Mouse (Mus musculus): Measurements from ENCODE around the gene Ift140. TPM values are rescaled to one million over a fixed set of nuclear protein-coding genes. Genes with fewer than 3 reads are reported as not detected.

The Ift140 gene
- total RNA-seq, 2 experiments from 2014 or later, result 129 to 239 TPM

DNA sequence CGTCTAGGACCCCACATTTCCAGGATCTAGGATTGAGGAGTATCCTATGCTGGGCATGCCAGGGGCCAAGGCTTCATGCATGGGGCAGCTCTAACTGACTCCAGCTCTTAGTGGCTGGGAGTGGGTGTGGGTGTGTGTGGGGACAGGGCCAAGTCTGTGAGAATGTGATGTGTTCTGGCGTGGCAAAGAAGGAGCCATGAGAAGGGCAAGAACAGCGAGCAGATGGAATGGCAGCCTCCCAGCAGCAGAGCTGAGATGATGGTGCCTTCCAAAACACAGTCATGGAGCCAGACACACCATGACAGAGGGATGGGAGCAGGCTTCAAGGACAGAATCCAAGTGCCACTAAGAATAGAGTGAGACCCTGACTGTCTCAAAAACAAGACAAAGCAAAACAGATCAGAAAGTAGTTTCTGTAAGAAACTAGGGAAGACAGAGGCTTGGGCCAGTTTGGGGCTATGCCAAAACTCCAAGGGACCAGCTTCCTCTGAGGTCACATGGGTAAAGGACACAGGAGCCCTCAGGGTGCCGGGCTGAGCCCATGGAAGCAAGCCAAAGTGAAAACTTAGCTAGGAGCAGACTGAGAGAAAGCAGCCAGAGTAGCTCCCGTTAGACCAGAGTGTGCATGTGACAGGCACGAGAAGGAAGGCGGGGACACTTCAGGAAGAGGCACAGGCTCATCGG is 96.0 kb downstream of the Ift140 start:
- ATAC-seq (replicated peaks; ENCODE audit: low FRiP score, poor library complexity, severe bottlenecking), result no peak

DNA sequence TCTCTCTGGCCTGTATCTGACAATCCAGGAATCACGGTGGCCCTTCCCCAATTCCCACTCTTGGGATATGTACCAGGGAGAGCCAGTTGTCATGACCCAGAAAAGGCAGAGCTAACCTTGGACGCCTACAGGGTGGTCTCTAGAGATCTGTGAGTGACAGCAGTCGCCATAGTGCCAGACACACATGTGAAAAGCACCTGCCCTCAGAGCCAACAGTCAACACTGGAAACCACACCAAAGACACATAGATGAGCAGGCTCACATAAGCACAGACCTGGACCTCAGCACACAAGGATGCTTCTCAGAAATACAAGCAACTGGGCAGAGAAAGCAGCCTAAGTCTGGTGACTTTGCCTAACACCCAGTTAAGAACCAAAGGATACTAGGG is 96.5 kb downstream of the Ift140 start:
- no peak for ATAC-seq (replicated peaks; ENCODE audit: low FRiP score, poor library complexity, severe bottlenecking)

DNA sequence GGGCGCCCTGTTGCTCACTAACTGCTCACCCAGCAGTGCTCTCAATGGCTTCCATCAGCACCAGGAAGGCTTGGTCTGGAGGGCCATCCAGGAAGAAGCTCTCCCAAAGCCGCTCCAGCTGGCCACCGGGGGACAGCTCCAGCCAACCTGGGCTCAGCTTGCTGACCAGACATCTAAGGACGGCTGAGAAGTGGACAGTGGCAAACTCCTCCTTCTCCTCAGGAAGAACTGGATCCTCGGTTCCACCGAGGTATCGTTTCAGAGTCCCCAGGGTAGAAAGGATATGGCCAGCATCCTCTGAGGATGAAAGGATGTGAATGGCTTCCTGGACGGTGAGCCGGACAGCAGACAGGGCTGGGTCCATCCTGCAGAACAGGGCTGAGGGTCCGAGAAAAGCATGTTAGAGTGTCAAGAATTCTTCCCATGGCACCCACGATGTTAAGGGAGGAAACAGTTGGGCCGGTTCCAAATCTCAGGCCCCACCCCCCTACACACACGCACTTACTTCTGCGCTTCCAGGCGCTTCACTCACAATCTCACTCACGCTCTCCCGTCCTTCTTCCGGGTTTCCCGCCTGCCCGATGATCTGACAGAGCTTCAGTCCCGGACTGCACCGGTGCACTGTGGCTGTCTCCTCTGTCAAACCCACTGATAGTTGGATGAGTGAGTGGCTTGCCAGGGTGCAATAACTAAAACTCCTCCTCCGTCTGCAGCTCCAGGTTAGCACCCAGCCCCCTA is 99.2 kb downstream of the Ift140 start:
- ATAC-seq (replicated peaks; ENCODE audit: low FRiP score, poor library complexity, severe bottlenecking), result peak; percentile 75

DNA sequence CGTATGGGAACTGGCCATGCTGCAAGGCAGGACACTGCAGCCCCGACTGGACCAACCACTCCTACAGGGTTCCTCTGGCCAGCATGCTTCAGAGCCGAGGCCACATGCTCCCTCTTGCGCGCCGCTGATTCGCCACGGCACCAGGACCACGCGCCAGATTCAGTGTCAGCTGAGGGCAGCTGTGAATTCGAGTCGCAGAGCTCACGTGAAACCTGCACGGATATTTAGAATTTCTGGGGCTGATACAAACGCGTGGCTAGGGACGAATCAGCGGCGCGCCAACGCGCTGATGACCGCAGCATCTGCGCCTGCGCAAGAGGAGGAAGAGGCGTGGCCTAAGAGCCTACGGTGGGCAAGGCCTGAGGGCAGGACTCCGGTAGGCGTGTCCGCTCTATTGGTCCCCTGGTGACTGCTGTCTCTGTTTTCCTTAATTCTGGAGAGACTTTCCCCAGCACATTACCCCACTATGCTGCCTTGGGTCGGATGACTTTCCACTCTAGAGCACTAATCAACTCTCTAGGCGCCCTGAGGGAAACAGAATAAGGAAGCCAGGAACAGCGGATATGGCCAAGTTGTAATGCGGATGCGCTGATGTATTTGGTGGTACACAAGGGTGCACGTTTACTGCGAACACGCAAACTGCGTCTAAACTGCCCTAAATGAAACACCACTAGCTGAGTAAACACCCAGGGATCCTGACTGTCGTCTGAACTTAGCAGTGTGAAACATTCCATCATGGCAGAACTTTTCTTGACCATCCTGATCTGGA is 100.0 kb downstream of the Ift140 start, which contains the start of gene Telo2:
Telo2 (minus strand) TSS at position 304 of the 769 bp plus-strand sequence.
- peak; percentile 93 for ATAC-seq (replicated peaks; ENCODE audit: low FRiP score, poor library complexity, severe bottlenecking)

DNA sequence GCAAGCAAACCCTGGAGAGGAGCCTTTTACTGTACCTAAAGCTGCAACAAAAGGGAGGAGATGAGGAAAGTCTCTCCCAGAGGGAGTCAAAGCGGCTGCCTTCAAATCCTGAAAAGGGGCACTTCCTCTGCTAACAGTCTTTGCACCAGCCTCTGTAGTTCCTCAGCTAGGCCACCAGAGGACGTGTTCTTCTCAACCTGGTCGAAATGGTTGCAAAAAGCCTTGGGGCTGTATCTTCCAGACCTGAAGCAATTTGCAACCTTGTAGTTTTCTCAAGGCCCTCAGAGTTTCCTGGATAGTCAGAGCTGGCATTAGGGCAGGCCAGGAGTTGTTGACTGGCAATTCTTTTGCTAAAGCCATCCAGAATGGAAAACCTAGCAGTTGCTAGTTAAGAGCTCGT is 101.4 kb downstream of the Ift140 start:
- no peak for ATAC-seq (replicated peaks; ENCODE audit: low FRiP score, poor library complexity, severe bottlenecking)

DNA sequence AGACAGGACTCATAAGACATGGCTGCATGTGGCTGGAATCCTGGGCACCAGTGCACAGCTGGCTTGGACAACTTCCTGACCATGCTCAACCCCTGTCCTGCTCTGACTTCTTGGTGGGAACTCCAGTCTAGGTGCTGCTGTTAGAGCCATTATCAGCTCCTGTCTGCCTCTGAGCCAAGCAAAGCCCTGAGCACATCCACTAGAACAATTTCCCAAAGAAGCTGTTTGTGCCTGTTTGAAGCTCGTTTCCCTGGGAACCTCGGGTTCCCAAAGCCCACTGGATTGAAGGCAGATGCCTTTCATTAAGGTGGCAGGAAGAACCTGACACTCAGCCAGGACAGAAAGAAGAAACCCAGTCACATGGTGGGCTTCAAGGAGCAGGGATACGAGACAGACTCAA is 104.5 kb downstream of the Ift140 start, which contains the start of gene Ptx4:
Ptx4 (plus strand) TSS at position 355 of the 400 bp plus-strand sequence.
- no peak for ATAC-seq (replicated peaks; ENCODE audit: low FRiP score, poor library complexity, severe bottlenecking)

DNA sequence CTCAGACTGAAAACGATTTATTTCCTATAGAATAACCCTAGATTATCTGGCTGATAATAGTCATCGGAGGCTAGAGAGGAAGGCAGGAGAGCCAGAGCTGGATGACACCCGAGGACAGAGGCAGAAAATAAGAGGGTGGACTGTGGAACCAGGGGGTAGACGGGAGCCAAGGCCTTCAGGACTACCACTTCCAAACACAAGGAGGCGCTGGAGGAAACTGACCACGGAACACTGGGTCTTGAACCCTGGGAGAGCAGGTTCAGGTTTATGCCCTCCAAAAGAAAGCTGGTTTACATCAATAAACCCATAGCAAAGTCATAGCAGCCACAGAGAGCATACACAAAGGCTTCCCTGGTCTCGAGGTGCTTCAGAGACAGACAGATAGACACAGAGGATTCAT is 108.1 kb downstream of the Ift140 start:
- ATAC-seq (replicated peaks; ENCODE audit: low FRiP score, poor library complexity, severe bottlenecking), result no peak

DNA sequence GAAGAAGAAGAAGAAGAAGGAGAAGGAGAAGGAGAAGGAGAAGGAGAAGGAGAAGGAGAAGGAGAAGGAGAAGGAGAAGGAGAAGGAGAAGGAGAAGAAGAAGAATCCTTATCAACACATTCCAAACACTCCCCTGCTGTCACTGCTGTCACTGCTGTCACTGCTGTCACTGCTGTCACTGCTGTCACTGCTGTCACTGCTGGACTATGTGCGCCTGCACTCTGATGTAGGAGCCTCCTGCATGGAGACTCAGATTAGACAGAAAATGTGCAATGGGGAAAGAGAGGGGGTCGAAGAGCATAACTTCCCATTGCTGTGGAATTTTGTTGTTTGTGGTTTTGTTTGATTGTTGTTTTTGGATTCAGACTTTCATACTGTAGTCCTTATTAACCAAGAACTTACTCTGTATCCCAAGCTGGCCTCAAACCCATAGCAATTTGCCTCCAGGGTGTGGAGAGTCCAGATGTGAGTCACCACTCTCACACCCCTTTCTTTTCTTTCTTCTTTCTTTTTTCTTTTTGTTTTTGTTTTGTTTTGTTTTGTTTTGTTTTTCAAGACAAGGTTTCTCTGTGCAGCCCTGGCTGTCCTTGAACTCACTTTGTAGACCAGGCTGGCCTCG is 109.7 kb downstream of the Ift140 start:
- 0 out of 2 replicates have a peak, but pooled peaks have one; percentile 23 for ATAC-seq (replicated peaks; ENCODE audit: low FRiP score, poor library complexity, severe bottlenecking)

DNA sequence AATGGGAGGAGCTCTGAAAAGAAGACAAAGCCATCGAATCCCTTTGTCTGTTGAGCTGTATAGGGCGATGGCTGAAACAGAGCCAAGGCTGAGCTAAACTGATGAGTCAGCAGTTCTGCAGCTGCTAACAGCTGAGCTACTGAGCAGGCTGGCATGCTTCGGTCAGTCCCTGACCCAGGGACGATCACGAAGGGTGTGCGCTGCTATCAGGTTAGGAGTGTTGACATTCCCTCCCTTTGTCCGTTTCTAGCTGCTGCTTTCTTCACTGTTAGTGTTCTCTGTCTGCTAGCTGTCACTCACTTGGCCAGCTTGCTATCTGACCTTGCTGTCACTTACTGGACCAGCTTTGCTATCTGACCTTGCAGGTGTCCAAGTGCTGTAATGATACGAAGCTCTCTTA is 111.2 kb downstream of the Ift140 start:
- peak; percentile 90 for ATAC-seq (replicated peaks; ENCODE audit: low FRiP score, poor library complexity, severe bottlenecking)

DNA sequence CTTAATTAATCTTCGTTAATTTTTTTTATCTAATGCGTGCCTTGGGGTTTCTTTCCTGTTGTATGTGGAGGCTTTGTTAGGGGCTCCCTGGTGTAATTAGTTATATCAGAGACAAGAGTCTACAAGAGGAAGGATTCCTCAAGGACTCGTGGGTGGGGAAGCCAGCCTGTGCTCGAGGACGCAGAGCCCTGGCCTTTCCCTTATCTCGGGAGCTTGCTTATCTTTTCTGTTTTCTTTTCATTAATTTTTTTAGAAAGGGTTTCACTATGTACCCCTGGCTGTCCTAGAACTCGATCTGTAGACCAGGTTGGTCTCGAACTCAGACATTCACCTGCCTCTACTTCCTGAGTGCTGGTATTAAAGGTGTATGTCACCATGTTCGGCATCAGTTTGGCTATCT is 111.8 kb downstream of the Ift140 start:
- peak; percentile 57 for ATAC-seq (replicated peaks; ENCODE audit: low FRiP score, poor library complexity, severe bottlenecking)

DNA sequence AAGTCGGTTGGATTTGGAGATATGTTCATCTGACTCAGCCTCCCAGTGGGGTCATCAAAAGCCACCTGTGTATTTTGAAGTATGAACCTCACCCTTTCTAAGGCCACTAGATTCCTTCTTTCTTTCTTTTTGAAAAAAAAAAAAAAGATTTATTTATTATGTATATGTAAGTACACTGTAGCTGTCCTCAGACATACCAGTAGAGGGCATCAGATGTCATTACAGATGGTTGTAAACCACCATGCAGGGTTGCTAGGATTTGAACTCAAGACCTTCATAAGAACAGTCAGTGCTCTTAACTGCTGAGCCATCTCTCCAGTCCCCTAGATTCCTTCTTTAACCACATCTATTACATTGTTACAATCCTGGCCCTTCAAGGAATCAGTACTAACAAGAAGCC is 114.2 kb downstream of the Ift140 start:
- ATAC-seq (replicated peaks; ENCODE audit: low FRiP score, poor library complexity, severe bottlenecking), result no peak

DNA sequence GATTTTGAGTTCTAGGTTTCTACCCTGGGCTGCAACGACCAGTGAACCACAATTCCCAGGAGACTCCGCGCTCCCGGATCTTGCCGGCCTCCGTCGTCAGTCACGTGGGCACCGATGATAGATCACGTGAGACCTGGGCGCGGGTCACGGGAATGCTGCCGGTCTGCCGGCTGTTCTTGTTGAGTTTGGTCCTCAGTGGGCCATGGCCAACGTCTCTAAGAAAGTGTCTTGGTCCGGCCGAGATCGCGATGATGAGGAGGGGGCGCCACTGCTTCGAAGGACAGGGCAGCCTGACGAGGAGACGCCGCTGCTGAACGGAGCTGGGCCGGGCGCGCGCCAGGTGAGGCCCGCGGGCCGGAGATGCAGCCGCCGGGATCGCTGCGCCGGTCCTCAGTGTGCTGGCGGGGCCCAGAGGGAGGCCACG is 117.4 kb downstream of the Ift140 start, which contains the start of gene Clcn7:
Clcn7 (plus strand) TSS at position 117 of the 424 bp plus-strand sequence.
- ATAC-seq (replicated peaks; ENCODE audit: low FRiP score, poor library complexity, severe bottlenecking), result peak; percentile 97

DNA sequence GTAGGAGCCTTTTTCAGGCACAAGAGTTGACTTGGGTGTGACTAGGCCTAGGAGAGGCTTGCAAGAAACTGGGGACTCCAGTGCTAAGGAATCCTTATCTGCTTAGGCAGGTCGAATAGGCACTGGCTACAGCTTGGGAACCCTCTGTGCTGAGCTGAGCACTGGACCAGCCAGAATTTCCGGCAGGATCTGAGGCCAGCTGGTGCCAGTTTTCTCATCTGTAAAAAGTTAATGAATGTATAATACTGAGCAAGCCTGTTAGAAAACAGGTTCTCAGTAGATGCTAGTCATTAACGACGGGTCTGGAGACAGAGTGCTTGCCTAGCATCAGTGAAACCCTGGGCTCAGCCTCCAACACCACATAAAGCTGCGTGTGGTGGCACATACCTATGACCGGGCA is 119.7 kb downstream of the Ift140 start:
- ATAC-seq (replicated peaks; ENCODE audit: low FRiP score, poor library complexity, severe bottlenecking), result no peak

DNA sequence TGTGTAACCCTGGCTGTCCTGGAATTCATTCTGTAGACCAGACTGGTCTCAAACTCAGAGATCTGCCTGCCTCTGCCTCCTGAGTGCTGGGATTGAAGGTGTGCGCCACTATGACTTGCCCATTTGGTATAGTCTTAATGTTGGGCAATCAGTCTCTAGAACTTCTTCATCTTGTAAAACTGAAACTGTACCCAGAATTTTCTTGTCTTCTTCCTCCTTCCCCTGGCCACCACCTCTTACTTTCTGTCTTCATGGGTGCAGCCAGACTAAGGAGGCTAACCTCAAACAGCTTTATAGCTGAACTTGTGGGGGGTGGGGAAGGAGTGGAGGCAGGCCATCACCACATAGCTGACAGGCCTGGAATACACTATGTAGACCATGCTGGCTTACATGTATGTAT is 122.9 kb downstream of the Ift140 start:
- no peak for ATAC-seq (replicated peaks; ENCODE audit: low FRiP score, poor library complexity, severe bottlenecking)

DNA sequence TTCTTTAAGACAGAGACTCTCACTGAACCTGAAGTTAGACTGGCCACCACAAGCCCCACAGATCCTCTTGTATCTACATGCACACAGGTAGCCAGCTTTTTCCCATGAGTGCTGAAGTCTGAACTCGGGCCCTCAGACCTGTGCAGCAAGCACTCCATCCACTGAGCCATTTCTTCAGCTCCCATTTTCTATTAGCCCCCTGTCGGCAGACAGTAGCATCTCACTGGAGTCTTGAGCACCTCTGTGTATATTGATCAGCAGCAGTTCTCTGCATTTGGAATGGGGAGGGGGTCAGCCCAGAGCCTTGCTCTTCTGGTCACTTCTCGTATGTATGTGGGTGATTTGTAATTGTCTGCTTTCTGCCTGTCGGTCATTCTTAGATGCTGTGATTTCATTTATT is 124.1 kb downstream of the Ift140 start:
- peak; percentile 51; the same call in 1 of the 2 replicates for ATAC-seq (replicated peaks; ENCODE audit: low FRiP score, poor library complexity, severe bottlenecking)

Other genes starting within 250 kb of the Ift140 start
- not detected in 2 replicates for gene Meiob, start 211.8 kb upstream of the Ift140 start, total RNA-seq (2015; ENCODE audit: low replicate concordance)
- gene Meiob, start 211.8 kb upstream of the Ift140 start, total RNA-seq (2017; ENCODE audit: low replicate concordance), result not detected in 2 replicates
- 350 and 357 TPM in 2 replicates for gene Hagh, start 175.9 kb upstream of the Ift140 start, total RNA-seq (2015; ENCODE audit: low replicate concordance)
- 157 and 279 TPM in 2 replicates for gene Hagh, start 175.9 kb upstream of the Ift140 start, total RNA-seq (2017; ENCODE audit: low replicate concordance)
- gene Fahd1, start 165.7 kb upstream of the Ift140 start, total RNA-seq (2015; ENCODE audit: low replicate concordance), result 50.5 and 87.6 TPM in 2 replicates
- 73.2 and 83.4 TPM in 2 replicates for gene Fahd1, start 165.7 kb upstream of the Ift140 start, total RNA-seq (2017; ENCODE audit: low replicate concordance)
- gene Igfals, start 150.1 kb upstream of the Ift140 start, total RNA-seq (2015; ENCODE audit: low replicate concordance), result 0.84 TPM in 1 of 2 replicates, not detected in the other
- gene Igfals, start 150.1 kb upstream of the Ift140 start, total RNA-seq (2017; ENCODE audit: low replicate concordance), result not detected in 2 replicates
- gene Nubp2, start 129.7 kb upstream of the Ift140 start, total RNA-seq (2015; ENCODE audit: low replicate concordance), result 31.9 and 50.8 TPM in 2 replicates
- 35.0 and 44.1 TPM in 2 replicates for gene Nubp2, start 129.7 kb upstream of the Ift140 start, total RNA-seq (2017; ENCODE audit: low replicate concordance)
- gene Spsb3, start 129.4 kb upstream of the Ift140 start, total RNA-seq (2015; ENCODE audit: low replicate concordance), result 84.0 and 90.5 TPM in 2 replicates
- 47.5 and 65.7 TPM in 2 replicates for gene Spsb3, start 129.4 kb upstream of the Ift140 start, total RNA-seq (2017; ENCODE audit: low replicate concordance)
- 6.3 and 14.4 TPM in 2 replicates for gene Eme2, start 121.0 kb upstream of the Ift140 start, total RNA-seq (2015; ENCODE audit: low replicate concordance)
- gene Eme2, start 121.0 kb upstream of the Ift140 start, total RNA-seq (2017; ENCODE audit: low replicate concordance), result 12.7 and 24.5 TPM in 2 replicates
- 8.3 and 9.6 TPM in 2 replicates for gene Mrps34, start 121.0 kb upstream of the Ift140 start, total RNA-seq (2015; ENCODE audit: low replicate concordance)
- 9.1 and 19.4 TPM in 2 replicates for gene Mrps34, start 121.0 kb upstream of the Ift140 start, total RNA-seq (2017; ENCODE audit: low replicate concordance)
- gene Nme3, start 119.6 kb upstream of the Ift140 start, total RNA-seq (2015; ENCODE audit: low replicate concordance), result 151 and 169 TPM in 2 replicates
- gene Nme3, start 119.6 kb upstream of the Ift140 start, total RNA-seq (2017; ENCODE audit: low replicate concordance), result 95.5 and 101 TPM in 2 replicates
- gene Mapk8ip3, start 79.1 kb upstream of the Ift140 start, total RNA-seq (2015; ENCODE audit: low replicate concordance), result 132 and 177 TPM in 2 replicates
- 264 and 268 TPM in 2 replicates for gene Mapk8ip3, start 79.1 kb upstream of the Ift140 start, total RNA-seq (2017; ENCODE audit: low replicate concordance)
- 33.2 and 39.0 TPM in 2 replicates for gene Jpt2, start 55.4 kb upstream of the Ift140 start, total RNA-seq (2015; ENCODE audit: low replicate concordance)
- 21.4 and 25.6 TPM in 2 replicates for gene Jpt2, start 55.4 kb upstream of the Ift140 start, total RNA-seq (2017; ENCODE audit: low replicate concordance)
- gene Cramp1l, start 297 bp upstream of the Ift140 start, total RNA-seq (2015; ENCODE audit: low replicate concordance), result 49.9 and 54.4 TPM in 2 replicates
- gene Cramp1l, start 297 bp upstream of the Ift140 start, total RNA-seq (2017; ENCODE audit: low replicate concordance), result 38.1 and 53.4 TPM in 2 replicates
- not detected in 2 replicates for gene Tmem204, start 67.5 kb downstream of the Ift140 start, total RNA-seq (2015; ENCODE audit: low replicate concordance)
- gene Tmem204, start 67.5 kb downstream of the Ift140 start, total RNA-seq (2017; ENCODE audit: low replicate concordance), result not detected in 2 replicates
- gene Telo2, start 99.9 kb downstream of the Ift140 start, total RNA-seq (2015; ENCODE audit: low replicate concordance), result 3.2 and 5.0 TPM in 2 replicates
- gene Telo2, start 99.9 kb downstream of the Ift140 start, total RNA-seq (2017; ENCODE audit: low replicate concordance), result 10.5 and 42.6 TPM in 2 replicates
- not detected in 2 replicates for gene Ptx4, start 104.7 kb downstream of the Ift140 start, total RNA-seq (2015; ENCODE audit: low replicate concordance)
- gene Ptx4, start 104.7 kb downstream of the Ift140 start, total RNA-seq (2017; ENCODE audit: low replicate concordance), result not detected in 2 replicates
- gene Clcn7, start 117.3 kb downstream of the Ift140 start, total RNA-seq (2015; ENCODE audit: low replicate concordance), result 17.3 and 23.1 TPM in 2 replicates
- 20.0 and 22.6 TPM in 2 replicates for gene Clcn7, start 117.3 kb downstream of the Ift140 start, total RNA-seq (2017; ENCODE audit: low replicate concordance)
- gene Ccdc154, start 146.4 kb downstream of the Ift140 start, total RNA-seq (2015; ENCODE audit: low replicate concordance), result not detected in 2 replicates
- gene Ccdc154, start 146.4 kb downstream of the Ift140 start, total RNA-seq (2017; ENCODE audit: low replicate concordance), result 2.6 TPM in 1 of 2 replicates, not detected in the other
- gene Gm38655, start 159.4 kb downstream of the Ift140 start, total RNA-seq (2015; ENCODE audit: low replicate concordance), result not detected in 2 replicates
- gene Gm38655, start 159.4 kb downstream of the Ift140 start, total RNA-seq (2017; ENCODE audit: low replicate concordance), result not detected in 2 replicates
- 5.0 and 7.9 TPM in 2 replicates for gene BC003965, start 168.5 kb downstream of the Ift140 start, total RNA-seq (2015; ENCODE audit: low replicate concordance)
- gene BC003965, start 168.5 kb downstream of the Ift140 start, total RNA-seq (2017; ENCODE audit: low replicate concordance), result 2.0 and 3.5 TPM in 2 replicates
- 28.8 and 41.9 TPM in 2 replicates for gene Unkl, start 172.3 kb downstream of the Ift140 start, total RNA-seq (2015; ENCODE audit: low replicate concordance)
- gene Unkl, start 172.3 kb downstream of the Ift140 start, total RNA-seq (2017; ENCODE audit: low replicate concordance), result 29.3 and 36.7 TPM in 2 replicates
- 10.5 and 13.8 TPM in 2 replicates for gene Gnptg, start 224.0 kb downstream of the Ift140 start, total RNA-seq (2015; ENCODE audit: low replicate concordance)
- 5.8 and 8.4 TPM in 2 replicates for gene Gnptg, start 224.0 kb downstream of the Ift140 start, total RNA-seq (2017; ENCODE audit: low replicate concordance)
- 2.9 TPM in 1 of 2 replicates, not detected in the other for gene Tsr3, start 224.1 kb downstream of the Ift140 start, total RNA-seq (2015; ENCODE audit: low replicate concordance)
- gene Tsr3, start 224.1 kb downstream of the Ift140 start, total RNA-seq (2017; ENCODE audit: low replicate concordance), result 3.1 and 6.5 TPM in 2 replicates
- not detected in 2 replicates for gene Baiap3, start 240.3 kb downstream of the Ift140 start, total RNA-seq (2015; ENCODE audit: low replicate concordance)
- gene Baiap3, start 240.3 kb downstream of the Ift140 start, total RNA-seq (2017; ENCODE audit: low replicate concordance), result not detected in 2 replicates

All from erythroid progenitor cell, adult 5-6 weeks (primary cell).